Mouse (Mus musculus) ovary, postnatal 36 days (tissue): ENCODE measurements at regions not wholly inside any gene's neighbourhood (a gene's known extent, or its start where the extent isn't known, plus 50 kb on each side); places are given as distances from the start of the nearest gene placed in this dataset.

Experiments
- DNase-seq: peaks from one replicate; pipeline ENCODE4 v3.0.0; 2022; ENCODE audit warnings: low spot score, mixed read lengths

DNA sequence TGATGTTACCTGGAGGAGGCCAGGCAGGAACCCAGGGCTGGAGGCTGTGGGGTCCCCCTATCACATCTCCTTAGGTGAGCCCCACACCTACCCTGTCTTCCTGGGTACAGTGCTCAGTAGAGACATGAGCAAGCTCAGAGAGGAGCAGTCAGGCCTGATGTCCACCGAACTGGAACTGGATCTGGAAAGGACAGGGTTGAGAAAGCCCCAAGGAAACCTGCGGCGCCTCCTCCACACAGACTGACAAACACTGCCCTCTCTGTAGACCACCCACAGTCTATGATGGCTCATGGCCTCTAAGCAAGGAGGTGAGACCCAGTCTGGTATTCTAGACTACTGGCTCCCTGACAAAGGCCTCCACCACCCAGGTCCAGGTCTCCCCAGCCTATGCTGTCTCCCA lies 52.9 kb upstream of the Zmiz1 start:
- DNase-seq = no peak

DNA sequence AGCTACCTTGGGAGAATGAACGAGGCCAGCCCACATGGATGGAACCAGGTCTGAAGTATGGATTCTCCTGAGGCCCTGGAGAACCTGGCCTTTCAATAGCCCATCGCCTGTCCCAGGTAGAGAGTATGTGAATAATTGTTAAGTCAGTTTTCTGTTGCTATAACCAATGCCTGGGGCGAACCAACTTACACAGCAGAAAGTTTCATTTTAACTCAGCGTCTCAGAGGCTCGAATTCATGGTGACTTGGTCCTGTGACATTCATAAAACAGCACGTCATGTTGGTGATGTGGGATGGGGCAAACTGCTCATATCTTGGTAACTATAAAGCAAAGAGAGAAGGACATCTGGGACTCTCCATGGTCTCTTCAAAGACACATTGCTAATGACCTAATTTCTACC lies 52.4 kb upstream of the Zmiz1 start:
- no peak for DNase-seq

DNA sequence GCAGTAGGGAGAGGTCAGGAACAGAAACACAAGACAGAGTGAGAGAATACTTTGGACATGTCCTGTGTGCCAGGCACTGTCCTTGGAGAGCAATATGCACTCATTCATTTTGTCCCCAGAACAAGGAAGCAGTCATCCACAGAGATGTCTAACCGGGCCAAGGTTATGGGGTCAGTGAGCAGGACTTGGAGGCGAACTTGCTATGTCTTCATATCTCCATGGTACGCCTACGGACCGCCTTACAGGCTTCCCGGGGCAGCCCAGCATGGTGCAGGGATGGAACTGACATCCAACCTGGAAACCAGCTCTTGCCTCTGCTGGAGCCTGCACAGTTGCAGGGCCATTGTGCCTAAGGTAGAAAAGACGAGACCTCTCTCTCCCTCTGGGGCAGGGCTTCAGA lies 51.9 kb upstream of the Zmiz1 start:
- no peak for DNase-seq
